Mouse (Mus musculus) cerebellum, postnatal 36 days (tissue): ENCODE data around the gene Tmprss6.
A peak's percentile ranks its signal among the peaks of the same experiment; 100 is the strongest.

Experiments
- DNase-seq, 2 experiments: peaks; one replicate each; pipeline ENCODE4 v3.0.0; 2021 to 2022; ENCODE audit warnings: mixed read lengths in 2 of 2

Gene Tmprss6

GRCm38 (mm10) chr15:78443857-78444256 is 24.6 kb downstream of the Tmprss6 start:
- DNase-seq = no peak

GRCm38 (mm10) chr15:78442231-78442630 is 26.2 kb downstream of the Tmprss6 start:
- DNase-seq = no peak

- no peak for DNase-seq
Measured at GRCm38 (mm10) chr15:78438973-78439372, 29.5 kb downstream of the Tmprss6 start.

GRCm38 (mm10) chr15:78438505-78438904 is 29.9 kb downstream of the Tmprss6 start:
- DNase-seq = no peak

GRCm38 (mm10) chr15:78438018-78438394 is 30.4 kb downstream of the Tmprss6 start:
- no peak for DNase-seq

GRCm38 (mm10) chr15:78437237-78438017 is 31.0 kb downstream of the Tmprss6 start:
- peak; percentile 49 for DNase-seq

GRCm38 (mm10) chr15:78436380-78437192 is 31.8 kb downstream of the Tmprss6 start:
- peak; percentile 90 to 96 for DNase-seq

GRCm38 (mm10) chr15:78435681-78436080 is 32.8 kb downstream of the Tmprss6 start:
- no peak for DNase-seq

GRCm38 (mm10) chr15:78434896-78435520 is 33.4 kb downstream of the Tmprss6 start:
- DNase-seq = peak in 1 of 2 experiments; percentile 47

- no peak for DNase-seq
Measured at GRCm38 (mm10) chr15:78431541-78432121, 36.8 kb downstream of the Tmprss6 start.

- DNase-seq = no peak
Measured at GRCm38 (mm10) chr15:78430874-78431273, 37.6 kb downstream of the Tmprss6 start.

- DNase-seq = no peak
Measured at GRCm38 (mm10) chr15:78429871-78430622, 38.4 kb downstream of the Tmprss6 start.

- DNase-seq = no peak
Measured at GRCm38 (mm10) chr15:78429139-78429459, 39.3 kb downstream of the Tmprss6 start.

GRCm38 (mm10) chr15:78428391-78429138 is 39.9 kb downstream of the Tmprss6 start, which contains the start of gene Kctd17:
TSS of gene Kctd17 (plus strand) at chr15:78428564.
- peak; percentile 85 to 88 for DNase-seq

- DNase-seq = no peak
Measured at GRCm38 (mm10) chr15:78425230-78425629, 43.2 kb downstream of the Tmprss6 start.

GRCm38 (mm10) chr15:78424507-78424906 is 43.9 kb downstream of the Tmprss6 start:
- DNase-seq = peak in 1 of 2 experiments; percentile 3

GRCm38 (mm10) chr15:78422046-78422956 is 46.1 kb downstream of the Tmprss6 start:
- DNase-seq = peak; percentile 83 to 87

- DNase-seq = no peak
Measured at GRCm38 (mm10) chr15:78420395-78420794, 48.0 kb downstream of the Tmprss6 start.

GRCm38 (mm10) chr15:78416937-78417336 is 51.5 kb downstream of the Tmprss6 start:
- DNase-seq = no peak

GRCm38 (mm10) chr15:78414157-78414556 is 54.3 kb downstream of the Tmprss6 start:
- no peak for DNase-seq
